Mouse (Mus musculus): ENCODE data around the gene Arpc5. TPM values are rescaled to one million over a fixed set of nuclear protein-coding genes. Genes with fewer than 3 reads are reported as not detected.
"Not testable (repeated sequence)": the region's sequence is repeated elsewhere in the genome, so short reads cannot be mapped to it uniquely, and the experiment has no call there.

Arpc5 gene
- polyA plus RNA-seq, 1 experiment from 2014 or later = 297 TPM

DNA sequence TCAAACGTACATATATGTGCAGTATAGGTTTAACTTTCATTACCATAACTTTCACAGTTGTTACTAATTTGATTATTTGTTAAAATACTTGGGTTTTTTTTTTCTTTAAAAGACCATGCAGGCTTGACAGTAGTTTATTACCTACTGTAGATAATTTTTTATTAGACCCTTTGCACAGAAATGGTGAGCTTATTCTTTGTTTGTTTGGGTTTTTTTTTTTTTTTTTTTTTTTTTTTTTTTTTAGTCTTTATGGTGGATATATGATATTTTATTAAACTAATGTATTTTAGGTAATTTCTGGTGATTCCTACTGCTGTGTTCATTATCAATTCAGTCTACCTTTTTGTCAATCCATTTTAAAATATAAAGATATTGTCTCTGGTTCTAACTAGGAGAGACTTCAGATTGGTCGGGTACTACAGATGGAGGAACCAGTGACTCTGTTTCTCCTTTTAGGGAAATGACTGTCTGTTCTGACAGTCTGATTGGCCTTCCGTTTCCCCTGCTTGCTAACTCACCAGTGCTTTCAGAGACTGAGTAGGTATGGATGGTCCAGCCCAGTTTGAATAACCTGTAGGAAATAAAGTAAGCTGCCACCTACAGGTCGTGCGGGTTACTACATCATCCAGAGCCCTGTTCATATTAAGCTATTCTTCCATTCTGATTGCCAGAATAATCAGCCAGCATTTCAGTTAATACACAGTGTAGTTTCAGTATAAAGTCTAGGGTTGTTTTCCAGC lies 1.6 kb downstream of the Arpc5 start:
- Histone ChIP-seq H3K9me3 (ENCODE audit: control insufficient read depth, low read length) (no peaks in the 10 kb centered on the region), H3K4me2 (ENCODE audit: low read depth) (peak overlapping the region; percentile 78), H3K27me3 (ENCODE audit: control insufficient read depth, insufficient read depth, low read length) (no peaks in the 10 kb centered on the region), H3K36me3 (ENCODE audit: control insufficient read depth, insufficient read depth, low read length) (no peaks in the 10 kb centered on the region; the same call in 1 of the 2 replicates), H3K4me1 (ENCODE audit: control insufficient read depth, insufficient read depth, low read length) (peaks cover 6% of the 10 kb centered on the region; the same call in 1 of the 2 replicates), H3K9ac (ENCODE audit: low read length) (no peak overlapping the region), H3K4me3 (ENCODE audit: low read depth, low read length) (peak overlapping the region; percentile 93), H3K27ac (ENCODE audit: low read depth, low read length) (no peak overlapping the region)
- DNase-seq (ENCODE audit: low spot score) (peak; percentile 79), ATAC-seq (ENCODE audit: insufficient read depth, low FRiP score, low TSS enrichment) (0 out of 2 replicates have a peak, but pooled peaks have one; percentile 18)
- WGBS = 8% methylated on average over 5 of the region's 5 CpGs

- no peak overlapping the region for H3K9ac ChIP-seq (ENCODE audit: low read length)
- H3K4me2 ChIP-seq (ENCODE audit: low read depth) = no peak overlapping the region
- H3K9me3 ChIP-seq (ENCODE audit: control insufficient read depth, low read length) = no peaks in the 10 kb centered on the region
- DNase-seq (ENCODE audit: low spot score) (no peak), ATAC-seq (ENCODE audit: insufficient read depth, low FRiP score, low TSS enrichment) (no peak)
- no peaks in the 10 kb centered on the region; the same call in 1 of the 2 replicates for H3K4me1 ChIP-seq (ENCODE audit: control insufficient read depth, insufficient read depth, low read length)
- whole genome bisulfite sequencing = 91% methylated on average over 9 of the region's 9 CpGs
- H3K27ac ChIP-seq (ENCODE audit: low read depth, low read length) = no peak overlapping the region
- H3K36me3 ChIP-seq (ENCODE audit: control insufficient read depth, insufficient read depth, low read length) = no peaks in the 10 kb centered on the region; the same call in none of the 2 replicates
- H3K27me3 ChIP-seq (ENCODE audit: control insufficient read depth, insufficient read depth, low read length) = no peaks in the 10 kb centered on the region
- no peak overlapping the region for H3K4me3 ChIP-seq (ENCODE audit: low read depth, low read length)
Observed at GRCm38 (mm10) chr1:152771016-152771415, 4.7 kb downstream of the Arpc5 start.

DNA sequence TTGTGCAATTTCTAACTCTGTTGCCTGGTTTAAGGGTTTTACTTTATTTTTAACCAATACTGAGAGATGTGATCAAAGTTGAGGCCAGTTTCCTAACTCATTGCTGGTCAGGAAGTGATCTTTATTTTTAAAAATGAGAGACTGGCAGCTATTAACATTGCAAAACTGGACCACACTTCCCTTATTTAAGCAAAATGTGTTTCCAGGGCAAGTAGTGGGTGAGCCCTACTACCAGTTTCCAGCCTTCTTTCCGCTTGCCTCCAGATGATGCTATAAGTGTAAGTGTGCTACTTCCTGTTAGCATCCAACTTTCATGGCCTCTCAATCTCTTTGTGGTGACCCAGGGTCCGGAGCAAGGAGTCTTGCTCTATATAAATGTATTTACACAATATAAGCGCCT lies 8.3 kb downstream of the Arpc5 start:
- H3K4me3 ChIP-seq (ENCODE audit: low read depth, low read length); H3K36me3 ChIP-seq (ENCODE audit: control insufficient read depth, insufficient read depth, low read length); DNase-seq (ENCODE audit: low spot score); H3K4me2 ChIP-seq (ENCODE audit: low read depth); H3K4me1 ChIP-seq (ENCODE audit: control insufficient read depth, insufficient read depth, low read length); H3K27ac ChIP-seq (ENCODE audit: low read depth, low read length); ATAC-seq (ENCODE audit: insufficient read depth, low FRiP score, low TSS enrichment); H3K9ac ChIP-seq (ENCODE audit: low read length); H3K9me3 ChIP-seq (ENCODE audit: control insufficient read depth, low read length); H3K27me3 ChIP-seq (ENCODE audit: control insufficient read depth, insufficient read depth, low read length): not testable (repeated sequence)
- 99% methylated on average over 3 of the region's 3 CpGs for WGBS

DNA sequence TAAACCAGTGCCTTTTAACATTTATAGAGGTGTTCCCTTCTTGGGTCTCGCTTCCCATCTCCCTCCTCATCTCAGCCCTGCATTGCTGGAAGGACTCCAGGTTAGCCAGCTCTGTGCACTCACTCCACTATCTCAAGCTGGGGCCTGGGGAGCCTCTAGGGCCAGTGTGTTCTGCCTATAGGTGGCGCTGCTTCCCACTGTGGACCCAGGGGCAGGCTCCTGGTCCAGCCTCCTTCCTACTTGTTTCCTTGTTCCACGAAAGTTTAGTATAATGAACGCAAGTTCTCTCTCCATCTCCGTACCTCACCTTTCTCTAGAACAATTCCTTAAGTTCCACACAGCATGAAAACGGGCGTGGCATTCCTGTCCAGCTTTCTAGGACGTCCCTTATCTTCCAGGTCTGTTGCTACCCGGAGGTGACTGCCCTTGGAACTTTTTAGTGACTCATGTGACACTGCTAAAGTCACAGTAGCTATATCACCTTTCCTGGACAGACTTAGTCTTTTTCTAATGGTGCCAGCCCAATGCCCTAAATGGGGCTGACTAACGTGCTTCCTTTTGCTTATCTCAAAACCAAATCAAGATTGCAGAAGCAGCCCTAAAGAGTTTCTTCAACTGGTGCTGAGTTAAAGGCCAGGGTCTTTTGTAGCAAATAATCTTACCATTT lies 12.9 kb downstream of the Arpc5 start:
- ATAC-seq (ENCODE audit: insufficient read depth, low FRiP score, low TSS enrichment) = peak; percentile 31; the same call in 1 of the 2 replicates
- Histone ChIP-seq H3K9ac (ENCODE audit: low read length) (no peak overlapping the region), H3K4me2 (ENCODE audit: low read depth) (no peak overlapping the region), H3K9me3 (ENCODE audit: control insufficient read depth, low read length) (no peaks in the 10 kb centered on the region), H3K27me3 (ENCODE audit: control insufficient read depth, insufficient read depth, low read length) (no peaks in the 10 kb centered on the region), H3K36me3 (ENCODE audit: control insufficient read depth, insufficient read depth, low read length) (no peaks in the 10 kb centered on the region), H3K4me3 (ENCODE audit: low read depth, low read length) (no peak overlapping the region), H3K4me1 (ENCODE audit: control insufficient read depth, insufficient read depth, low read length) (no peaks in the 10 kb centered on the region), H3K27ac (ENCODE audit: low read depth, low read length) (no peak overlapping the region)
- peak; percentile 74 for DNase-seq (ENCODE audit: low spot score)
- WGBS = 42% methylated on average over 10 of the region's 10 CpGs

DNA sequence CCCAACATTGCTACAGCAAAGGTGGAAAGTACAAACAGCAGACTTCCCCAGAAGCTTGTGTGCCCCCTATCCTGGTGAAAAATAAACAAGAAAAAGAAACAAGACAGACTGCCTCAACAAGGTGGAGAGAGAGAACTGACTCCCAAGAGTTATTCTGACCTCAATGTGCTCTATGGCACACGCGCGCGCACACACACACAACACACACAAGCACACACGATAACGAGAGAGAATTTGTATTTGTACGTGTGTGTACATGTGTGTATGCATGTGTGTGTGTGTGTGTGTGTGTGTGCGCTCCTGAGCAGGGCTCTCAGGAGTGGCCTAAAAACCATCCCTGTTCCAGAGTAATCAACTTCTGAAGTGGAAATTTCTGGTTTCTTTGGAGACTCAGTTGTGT lies 18.3 kb downstream of the Arpc5 start:
- no peaks in the 10 kb centered on the region for H3K27me3 ChIP-seq (ENCODE audit: control insufficient read depth, insufficient read depth, low read length)
- no peaks in the 10 kb centered on the region for H3K9me3 ChIP-seq (ENCODE audit: control insufficient read depth, low read length)
- H3K9ac ChIP-seq (ENCODE audit: low read length) = no peak overlapping the region
- no peak overlapping the region for H3K27ac ChIP-seq (ENCODE audit: low read depth, low read length)
- no peak for DNase-seq (ENCODE audit: low spot score)
- no peak for ATAC-seq (ENCODE audit: insufficient read depth, low FRiP score, low TSS enrichment)
- no peak overlapping the region for H3K4me2 ChIP-seq (ENCODE audit: low read depth)
- H3K4me1 ChIP-seq (ENCODE audit: control insufficient read depth, insufficient read depth, low read length) = no peaks in the 10 kb centered on the region
- no peaks in the 10 kb centered on the region for H3K36me3 ChIP-seq (ENCODE audit: control insufficient read depth, insufficient read depth, low read length)
- 98% methylated on average over 8 of the region's 8 CpGs for WGBS
- no peak overlapping the region for H3K4me3 ChIP-seq (ENCODE audit: low read depth, low read length)

GRCm38 (mm10) chr1:152785446-152785845 lies 19.1 kb downstream of the Arpc5 start:
- not testable (repeated sequence) for ATAC-seq (ENCODE audit: insufficient read depth, low FRiP score, low TSS enrichment); H3K4me3 ChIP-seq (ENCODE audit: low read depth, low read length); H3K9me3 ChIP-seq (ENCODE audit: control insufficient read depth, low read length); H3K36me3 ChIP-seq (ENCODE audit: control insufficient read depth, insufficient read depth, low read length); H3K4me2 ChIP-seq (ENCODE audit: low read depth); H3K4me1 ChIP-seq (ENCODE audit: control insufficient read depth, insufficient read depth, low read length); H3K9ac ChIP-seq (ENCODE audit: low read length); H3K27me3 ChIP-seq (ENCODE audit: control insufficient read depth, insufficient read depth, low read length); DNase-seq (ENCODE audit: low spot score); H3K27ac ChIP-seq (ENCODE audit: low read depth, low read length)
- 88% methylated on average over 3 of the region's 3 CpGs for WGBS

DNA sequence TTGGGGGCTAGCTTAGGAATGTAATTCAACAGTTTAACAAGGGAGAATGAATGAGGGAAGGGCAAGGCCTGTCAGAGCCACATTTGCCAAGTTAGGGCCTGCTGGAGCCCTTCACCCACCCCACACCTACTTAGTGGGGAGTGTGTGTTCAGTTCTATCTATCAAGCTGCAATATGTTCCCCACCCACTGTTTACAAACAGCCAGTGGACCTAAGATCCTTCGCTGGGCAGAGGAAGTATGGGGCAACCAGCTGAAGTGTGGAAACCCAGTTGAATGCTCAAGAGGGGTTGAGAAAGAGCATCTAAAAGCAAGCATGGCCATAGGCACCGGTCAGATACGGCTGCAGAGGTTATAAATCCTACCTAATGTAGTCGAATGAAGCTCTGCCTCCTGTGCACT lies 20.6 kb downstream of the Arpc5 start:
- Histone ChIP-seq H3K27me3 (ENCODE audit: control insufficient read depth, insufficient read depth, low read length) (no peaks in the 10 kb centered on the region), H3K36me3 (ENCODE audit: control insufficient read depth, insufficient read depth, low read length) (no peaks in the 10 kb centered on the region), H3K27ac (ENCODE audit: low read depth, low read length) (no peak overlapping the region), H3K9ac (ENCODE audit: low read length) (no peak overlapping the region), H3K4me3 (ENCODE audit: low read depth, low read length) (no peak overlapping the region), H3K4me2 (ENCODE audit: low read depth) (no peak overlapping the region), H3K9me3 (ENCODE audit: control insufficient read depth, low read length) (no peaks in the 10 kb centered on the region), H3K4me1 (ENCODE audit: control insufficient read depth, insufficient read depth, low read length) (0 out of 2 replicates have a peak, but pooled peaks cover 3% of the 10 kb centered on the region)
- no peak for DNase-seq (ENCODE audit: low spot score)
- ATAC-seq (ENCODE audit: insufficient read depth, low FRiP score, low TSS enrichment) = no peak
- WGBS = 91% methylated on average over 4 of the region's 4 CpGs

DNA sequence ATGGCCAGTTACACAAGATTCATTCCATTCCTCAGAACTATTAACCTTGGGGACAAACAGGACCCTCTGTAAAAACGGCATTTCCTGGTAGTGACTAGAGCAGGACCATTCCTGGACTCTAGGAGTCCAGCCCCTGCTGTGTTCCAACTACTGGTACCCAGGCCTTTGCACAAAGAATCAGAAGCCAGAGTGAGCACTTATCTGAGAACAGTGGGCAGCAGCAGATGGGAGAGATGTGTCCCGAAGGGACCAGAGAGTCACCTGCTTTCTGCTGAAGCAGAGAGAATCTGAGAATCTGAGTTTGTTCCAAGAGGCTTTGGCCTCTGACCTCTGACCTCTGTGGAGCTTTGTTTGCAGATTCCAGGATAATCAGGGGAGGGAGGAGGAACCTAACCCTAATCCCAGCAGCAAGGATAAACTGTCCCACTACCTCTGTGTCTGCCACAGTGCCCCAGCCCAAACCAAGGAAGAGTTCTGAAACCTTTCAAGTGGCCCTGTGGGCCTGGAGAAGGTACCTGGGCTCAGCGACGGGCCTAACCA lies 21.8 kb downstream of the Arpc5 start:
- DNase-seq (ENCODE audit: low spot score) = no peak
- ATAC-seq (ENCODE audit: insufficient read depth, low FRiP score, low TSS enrichment) = no peak
- no peaks in the 10 kb centered on the region for H3K27me3 ChIP-seq (ENCODE audit: control insufficient read depth, insufficient read depth, low read length)
- H3K4me1 ChIP-seq (ENCODE audit: control insufficient read depth, insufficient read depth, low read length) = peaks cover 9% of the 10 kb centered on the region
- H3K4me2 ChIP-seq (ENCODE audit: low read depth) = no peak overlapping the region
- H3K4me3 ChIP-seq (ENCODE audit: low read depth, low read length) = no peak overlapping the region
- WGBS = 48% methylated on average over 4 of the region's 4 CpGs
- no peak overlapping the region for H3K27ac ChIP-seq (ENCODE audit: low read depth, low read length)
- no peaks in the 10 kb centered on the region for H3K36me3 ChIP-seq (ENCODE audit: control insufficient read depth, insufficient read depth, low read length)
- no peak overlapping the region for H3K9ac ChIP-seq (ENCODE audit: low read length)
- H3K9me3 ChIP-seq (ENCODE audit: control insufficient read depth, low read length) = no peaks in the 10 kb centered on the region

All from neural tube, embryonic 11.5 days (tissue).